Mouse (Mus musculus): Measurements from ENCODE around the gene Gm28372.
"Not testable (repeated sequence)": the region's sequence is repeated elsewhere in the genome, so short reads cannot be mapped to it uniquely, and the experiment has no call there.

The Gm28372 gene

DNA sequence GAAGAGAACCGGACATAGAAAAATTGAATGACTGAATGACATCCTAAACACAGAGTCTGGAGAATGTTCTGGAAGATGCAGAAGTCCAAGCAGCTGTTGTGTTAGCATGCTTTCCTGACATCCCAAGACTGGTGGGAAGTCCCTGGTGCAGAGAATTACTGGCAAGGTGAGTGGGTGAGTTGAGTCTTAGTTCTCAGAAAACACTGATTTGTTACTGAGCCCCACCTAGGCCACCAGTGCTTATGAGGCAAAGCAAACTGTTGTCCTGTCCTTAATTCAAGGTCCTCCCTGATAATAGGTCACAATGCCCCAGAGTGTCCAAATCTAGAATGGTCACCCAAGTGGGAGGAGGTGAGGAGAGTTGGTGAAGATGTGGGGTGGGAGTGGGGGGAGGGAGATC, at the start of gene Gm28372, which contains the start of gene 1700020A23Rik:
Gm28372 (plus strand) TSS at position 301 of the 400 bp plus-strand sequence.
1700020A23Rik (plus strand) TSS at position 321 of the 400 bp plus-strand sequence.
- no peak for DNase-seq (ENCODE audit: low read depth, low spot score)

- DNase-seq (ENCODE audit: low read depth, low spot score), result no peak
Observed at GRCm38 (mm10) chr2:130357551-130357950, 47.5 kb upstream of the Gm28372 start.

- no peak for DNase-seq (ENCODE audit: low read depth, low spot score)
Observed at GRCm38 (mm10) chr2:130358852-130359251, 46.2 kb upstream of the Gm28372 start.

DNA sequence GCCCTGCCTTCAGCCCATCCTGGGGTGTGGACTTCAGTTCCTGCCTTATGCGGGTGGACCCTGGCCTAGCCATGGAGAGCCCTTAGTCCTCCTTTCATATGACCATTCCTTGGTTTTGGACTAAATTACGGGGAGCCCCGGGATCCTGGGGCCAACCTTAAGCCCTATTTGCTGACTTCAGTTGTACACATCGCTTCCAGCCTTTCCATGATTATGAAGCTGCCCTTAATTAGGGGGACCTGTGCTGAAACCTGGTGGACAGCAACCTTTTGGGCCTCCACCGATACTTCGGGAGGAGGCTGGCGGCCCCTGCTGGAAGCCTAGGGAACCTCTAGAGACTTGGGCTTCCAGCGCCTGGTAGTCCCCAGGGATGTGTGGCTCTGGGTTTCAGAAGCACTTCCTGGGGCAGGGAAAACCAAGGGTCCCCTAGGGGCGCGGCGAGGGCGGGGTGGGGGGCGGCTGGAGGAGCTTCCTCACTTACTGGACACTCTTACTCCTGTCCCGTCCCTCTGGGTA, 42.5 kb upstream of the Gm28372 start:
- DNase-seq (ENCODE audit: low read depth, low spot score), result no peak

DNA sequence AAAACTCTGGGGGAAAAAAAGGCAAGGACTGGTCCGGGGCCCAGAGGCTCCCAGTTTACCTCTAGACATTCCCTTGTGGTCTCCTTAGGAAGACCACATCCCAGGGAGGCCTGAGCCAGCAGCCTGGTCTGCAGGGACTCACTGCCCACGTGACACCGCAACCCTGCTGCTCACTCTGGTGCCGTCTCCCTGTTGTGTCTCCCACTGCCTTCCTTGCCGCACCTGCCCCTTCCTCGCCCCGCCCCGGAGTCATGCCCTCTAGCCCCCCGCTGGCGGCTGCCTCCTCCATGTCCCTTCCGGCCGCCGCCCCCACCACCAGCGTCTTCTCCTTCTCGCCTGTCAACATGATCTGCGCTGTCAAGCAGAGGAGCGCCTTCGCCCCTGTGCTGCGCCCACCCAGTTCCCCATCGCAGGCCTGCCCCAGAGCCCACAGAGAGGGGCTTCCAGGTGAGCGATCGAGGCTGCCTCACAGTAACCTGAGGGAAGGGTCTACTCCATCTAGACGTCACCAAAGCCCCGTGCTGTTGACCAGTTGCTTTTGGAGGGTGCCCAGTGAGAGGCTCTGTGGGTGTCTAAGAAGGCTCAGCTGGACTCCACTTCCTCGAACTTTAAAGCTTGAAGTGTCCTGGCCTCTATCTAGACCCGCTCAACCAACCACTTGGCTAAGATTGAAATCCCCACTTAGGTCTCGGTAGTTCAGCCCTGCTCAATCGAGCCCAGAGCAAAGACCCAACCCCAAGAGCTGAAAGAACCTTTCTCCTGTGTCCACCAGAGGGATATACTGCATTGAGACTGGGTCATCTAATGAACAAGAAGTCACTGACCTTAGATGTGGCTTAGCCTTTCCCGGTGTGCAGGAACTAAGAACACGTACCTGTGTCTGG, 39.6 kb upstream of the Gm28372 start:
- no peak for DNase-seq (ENCODE audit: low read depth, low spot score)

DNA sequence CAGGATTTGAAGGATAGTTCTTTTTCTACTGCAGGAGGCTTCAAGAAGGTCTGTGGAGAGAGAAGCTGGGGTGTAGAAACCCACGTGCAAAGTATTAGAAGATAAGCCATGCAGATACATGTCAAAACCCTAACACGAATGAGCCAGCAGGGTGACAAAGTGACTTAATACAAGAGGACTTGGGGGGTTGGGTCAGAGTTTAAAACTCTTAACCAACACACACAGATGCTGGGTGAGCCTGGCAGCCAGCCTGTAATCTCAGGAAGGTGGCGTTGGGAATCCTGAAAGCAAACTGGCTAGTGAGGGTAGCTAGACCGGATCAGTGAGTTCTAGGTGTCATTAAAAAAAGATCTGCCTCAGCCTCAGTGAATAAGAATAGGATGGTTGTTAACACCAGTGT, 37.7 kb upstream of the Gm28372 start:
- no peak for DNase-seq (ENCODE audit: low read depth, low spot score)

DNA sequence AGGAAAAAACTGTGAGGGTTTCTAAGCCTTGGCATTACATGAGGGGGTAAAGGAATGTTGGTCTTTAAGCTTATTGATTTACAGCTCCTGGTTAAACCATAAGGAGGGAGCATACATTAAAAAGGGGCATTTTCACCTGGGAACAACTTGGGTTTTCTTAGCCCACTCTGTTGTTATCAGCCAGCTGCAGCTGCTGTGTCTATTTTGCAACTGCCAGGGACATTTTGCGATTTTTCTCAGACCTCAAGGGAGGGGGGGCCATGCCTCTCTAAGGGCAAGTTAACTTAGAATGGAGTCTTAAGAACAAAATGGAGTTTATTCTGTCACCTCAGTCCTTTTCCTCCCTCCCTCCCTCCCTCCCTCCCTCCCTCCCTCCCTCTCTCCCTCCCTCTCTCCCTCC, 32.0 kb upstream of the Gm28372 start:
- not testable (repeated sequence) for DNase-seq (ENCODE audit: low read depth, low spot score)

- no peak for DNase-seq (ENCODE audit: low read depth, low spot score)
Observed at GRCm38 (mm10) chr2:130374951-130375350, 30.1 kb upstream of the Gm28372 start.

DNA sequence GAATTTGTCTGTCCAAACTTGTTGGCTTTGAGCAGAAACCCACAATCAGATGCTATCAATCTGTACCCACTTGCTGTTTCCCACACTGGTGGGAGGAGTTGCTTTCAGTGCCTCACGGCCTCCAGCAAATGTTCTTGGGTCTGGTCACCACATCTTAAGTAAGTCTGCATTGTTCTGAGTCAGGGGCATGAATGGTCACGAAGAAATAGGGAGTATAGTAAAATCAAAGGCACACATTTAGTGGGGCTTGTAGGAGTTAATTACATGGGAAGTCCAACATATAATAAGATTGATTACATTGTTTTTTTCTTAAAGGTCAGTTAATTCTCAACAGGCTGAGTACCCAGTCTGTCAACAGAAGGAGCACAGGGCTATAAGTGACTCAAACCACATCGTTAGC, 21.8 kb upstream of the Gm28372 start:
- no peak for DNase-seq (ENCODE audit: low read depth, low spot score)

DNA sequence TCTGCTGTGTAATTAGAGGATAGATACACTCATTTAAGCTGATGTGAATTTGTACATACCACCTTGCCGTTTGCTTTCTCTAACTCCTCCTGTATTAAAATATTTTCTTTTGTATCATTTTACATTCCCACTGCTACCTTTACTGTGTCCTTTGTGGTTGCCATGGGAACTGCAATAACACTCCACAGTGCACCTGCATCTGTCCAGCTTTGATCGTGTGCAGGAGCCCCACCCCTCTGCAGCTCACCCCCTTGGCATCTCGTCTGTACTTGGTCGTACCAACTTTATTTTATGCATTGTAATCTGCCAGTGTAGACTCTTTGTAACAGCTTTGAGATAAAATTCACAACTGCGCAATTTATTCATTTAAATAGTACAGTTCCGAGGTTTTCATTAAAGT, 21.1 kb upstream of the Gm28372 start:
- no peak for DNase-seq (ENCODE audit: low read depth, low spot score)

DNA sequence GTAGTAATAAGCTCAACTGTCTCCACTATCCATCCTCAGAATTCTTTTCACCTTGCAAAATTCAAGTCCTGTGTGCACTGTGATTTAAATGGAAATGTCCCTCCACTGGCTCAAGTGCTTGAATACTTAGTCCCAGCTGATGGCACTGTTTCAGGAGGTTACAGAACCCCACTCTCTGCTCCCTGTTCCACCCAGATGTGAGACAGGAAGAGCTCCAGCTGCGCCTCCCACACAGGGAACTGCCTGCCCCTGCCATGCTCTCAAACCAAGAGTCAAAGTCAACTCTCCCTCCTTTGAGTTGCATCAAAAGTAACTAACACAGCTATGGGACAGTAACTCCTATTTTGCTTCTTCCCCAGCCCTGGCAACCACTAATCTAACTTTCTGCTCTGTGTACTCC, 18.8 kb upstream of the Gm28372 start:
- no peak for DNase-seq (ENCODE audit: low read depth, low spot score)

GRCm38 (mm10) chr2:130388796-130389195, 16.2 kb upstream of the Gm28372 start:
- DNase-seq (ENCODE audit: low read depth, low spot score), result no peak

DNA sequence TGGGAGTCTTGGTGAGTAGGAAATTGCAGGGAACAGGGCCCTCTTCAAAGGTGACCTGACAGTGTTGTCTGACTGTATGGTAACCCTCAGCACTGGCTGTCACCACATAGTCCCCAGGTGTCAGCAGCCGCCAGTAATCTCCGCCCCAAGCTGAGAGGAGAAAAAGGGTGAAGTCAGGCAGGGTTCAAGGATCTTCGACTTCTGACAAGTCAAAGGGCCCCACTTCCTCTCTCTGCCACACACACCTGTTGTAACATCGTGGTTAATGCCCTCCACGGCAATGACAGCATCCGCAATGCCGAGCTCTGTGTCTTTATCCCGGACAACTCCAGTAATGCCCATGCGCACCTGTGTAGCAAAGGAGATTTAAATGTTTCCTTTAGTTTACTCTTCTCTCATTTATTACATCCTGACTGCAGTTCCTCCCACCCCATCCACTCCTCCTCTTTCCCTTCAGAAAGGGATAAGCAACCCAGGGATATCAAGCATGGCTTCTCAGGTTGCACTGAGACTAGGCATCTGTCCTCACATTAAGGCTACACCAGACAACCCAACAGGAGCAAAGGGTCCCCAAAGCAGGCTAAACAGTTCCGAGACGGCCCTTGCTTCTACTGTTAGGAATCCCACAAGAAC, 13.9 kb upstream of the Gm28372 start:
- no peak for DNase-seq (ENCODE audit: low read depth, low spot score)

- DNase-seq (ENCODE audit: low read depth, low spot score), result no peak
Observed at GRCm38 (mm10) chr2:130392836-130393235, 12.2 kb upstream of the Gm28372 start.

DNA sequence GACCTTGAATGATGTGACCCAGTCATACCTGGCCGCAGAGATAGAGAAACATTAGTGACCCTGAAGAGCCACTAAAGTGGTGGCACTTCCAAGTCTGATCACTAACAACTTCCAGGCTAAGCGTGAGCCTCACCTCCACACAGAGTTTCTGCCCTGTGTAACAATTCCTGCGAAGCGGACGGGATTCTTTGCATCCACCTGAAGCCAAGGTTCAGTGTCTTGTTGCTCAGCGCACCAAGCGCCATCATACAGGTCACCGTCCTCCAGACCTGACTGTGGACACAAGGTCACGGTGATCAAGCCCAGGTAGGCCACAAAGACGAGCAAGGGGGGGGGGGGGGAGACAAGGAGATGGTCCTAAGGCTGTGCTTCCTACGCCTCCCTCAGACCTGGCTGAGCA, 9.3 kb upstream of the Gm28372 start:
- DNase-seq (ENCODE audit: low read depth, low spot score), result no peak

DNA sequence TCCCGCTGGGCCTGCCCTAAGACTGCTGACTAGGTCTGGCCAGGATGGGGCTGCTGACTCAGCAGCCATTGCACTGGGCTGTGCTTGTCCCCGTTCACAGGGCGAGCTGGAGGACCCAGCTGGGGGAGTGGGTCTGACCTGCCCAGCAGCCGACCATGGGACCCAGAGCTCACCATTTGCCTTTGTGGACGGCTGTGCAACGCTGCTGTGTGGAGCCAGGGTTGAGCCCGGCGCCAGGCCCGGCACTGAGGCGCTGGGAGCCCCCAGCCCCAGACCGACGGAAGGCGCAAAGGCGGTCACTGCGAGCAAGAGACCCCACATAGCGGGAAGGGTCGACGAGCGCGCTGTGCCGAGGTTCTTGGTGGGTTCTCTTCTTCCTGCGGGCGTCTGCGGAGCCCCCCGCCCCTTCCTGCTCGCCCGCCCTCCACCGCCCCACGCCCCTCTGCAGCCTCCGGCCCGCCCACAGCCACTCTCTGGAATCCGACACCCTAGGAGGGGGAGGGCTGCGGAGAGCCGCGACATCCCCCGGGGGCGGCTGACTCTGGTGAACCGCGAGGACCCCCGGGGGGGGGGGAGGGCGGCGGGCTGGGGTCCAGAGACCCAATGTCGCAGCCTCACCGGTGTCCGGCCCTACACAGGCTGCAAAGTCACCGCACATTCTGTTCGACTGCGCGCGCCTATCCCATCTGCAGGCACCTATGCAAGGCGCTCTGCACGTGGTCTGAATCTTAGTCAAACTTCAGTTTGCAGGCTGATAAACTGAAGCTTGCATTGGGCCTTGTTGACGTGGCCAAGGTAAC, 7.7 kb upstream of the Gm28372 start, which contains the start of gene Cpxm1:
Cpxm1 (minus strand) TSS at position 389 of the 800 bp plus-strand sequence.
- DNase-seq (ENCODE audit: low read depth, low spot score), result peak; percentile 11

DNA sequence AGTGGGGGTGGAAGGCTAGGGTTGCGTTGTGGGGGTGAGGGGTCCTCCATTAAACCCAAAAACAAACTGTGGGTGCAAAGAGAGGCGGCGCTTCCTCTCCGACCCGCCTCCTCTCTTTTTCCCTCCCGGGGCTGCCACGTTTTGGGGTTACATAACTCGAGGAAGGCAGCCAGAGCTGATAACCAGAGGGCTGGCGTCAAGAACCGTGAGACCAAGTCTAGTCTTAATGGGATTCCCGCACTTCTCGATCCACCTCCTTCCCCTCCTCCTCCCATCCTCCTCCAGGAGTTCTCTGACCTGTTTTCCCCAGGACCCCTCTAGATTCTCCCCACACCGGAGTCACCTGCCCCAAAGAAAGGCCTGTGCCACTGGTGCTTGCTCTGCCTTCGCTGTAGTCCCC, 6.9 kb upstream of the Gm28372 start:
- DNase-seq (ENCODE audit: low read depth, low spot score), result no peak

- no peak for DNase-seq (ENCODE audit: low read depth, low spot score)
Observed at GRCm38 (mm10) chr2:130400046-130400445, 5.0 kb upstream of the Gm28372 start.

GRCm38 (mm10) chr2:130401891-130402290, 3.1 kb upstream of the Gm28372 start:
- DNase-seq (ENCODE audit: low read depth, low spot score), result no peak

- DNase-seq (ENCODE audit: low read depth, low spot score), result no peak
Observed at GRCm38 (mm10) chr2:130406178-130406577, 1.1 kb downstream of the Gm28372 start, which contains the start of gene Tmem239. Gene Tmem239, plus strand, starts transcription at chr2:130406478.

DNA sequence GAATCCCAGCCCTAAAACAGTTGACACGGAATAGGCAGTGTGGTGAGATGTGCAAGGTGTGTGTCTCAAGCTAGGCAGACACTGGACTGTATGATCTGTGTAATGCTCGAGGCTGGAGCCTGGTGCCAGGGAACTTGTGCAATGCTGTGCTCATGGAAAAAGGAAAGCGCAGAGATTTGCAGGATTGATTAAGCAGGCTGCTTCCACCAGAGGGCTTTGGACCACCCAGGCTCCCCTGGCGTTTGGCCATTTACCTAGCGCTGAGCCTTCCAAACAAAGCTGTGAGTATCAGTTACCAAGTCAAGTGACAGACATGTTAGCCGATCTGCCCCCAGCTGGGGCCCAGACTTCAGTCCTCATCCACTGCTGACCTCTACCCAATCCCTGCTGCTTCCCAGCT, 3.2 kb downstream of the Gm28372 start:
- DNase-seq (ENCODE audit: low read depth, low spot score), result no peak
